Mouse (Mus musculus): Measurements from ENCODE around the gene Obsl1.

DNA sequence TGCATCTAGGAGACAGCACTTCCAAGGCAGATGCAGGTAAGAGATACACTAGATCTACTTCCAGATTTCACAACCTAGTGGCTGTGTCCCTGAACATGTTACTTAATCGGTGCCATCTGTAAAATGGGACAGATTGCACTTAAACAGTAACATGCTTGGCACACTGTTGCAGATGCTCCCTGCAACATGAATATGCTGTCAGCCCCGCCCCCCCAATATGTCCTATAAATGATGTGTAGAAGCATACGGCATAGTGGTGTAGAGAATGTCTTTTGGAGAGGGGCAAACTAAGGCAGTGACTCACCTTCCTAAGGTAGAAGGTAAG lies 28.3 kb downstream of the Obsl1 start:
- TF ChIP-seq CTCF (conservative IDR thresholded peaks at IDR 0.05; ENCODE audit: insufficient read depth, insufficient read length, low read depth, low read length) (no peak), POLR2A (IDR thresholded peaks at IDR 0.05; ENCODE audit: low read depth, low read length) (no peak)
